Mouse (Mus musculus): ENCODE results near the gene Zscan10. TPM values are rescaled to one million over a fixed set of nuclear protein-coding genes. Genes with fewer than 3 reads are reported as not detected.

The Zscan10 gene
- polyA plus RNA-seq, 1 experiment, result 0.13 TPM

DNA sequence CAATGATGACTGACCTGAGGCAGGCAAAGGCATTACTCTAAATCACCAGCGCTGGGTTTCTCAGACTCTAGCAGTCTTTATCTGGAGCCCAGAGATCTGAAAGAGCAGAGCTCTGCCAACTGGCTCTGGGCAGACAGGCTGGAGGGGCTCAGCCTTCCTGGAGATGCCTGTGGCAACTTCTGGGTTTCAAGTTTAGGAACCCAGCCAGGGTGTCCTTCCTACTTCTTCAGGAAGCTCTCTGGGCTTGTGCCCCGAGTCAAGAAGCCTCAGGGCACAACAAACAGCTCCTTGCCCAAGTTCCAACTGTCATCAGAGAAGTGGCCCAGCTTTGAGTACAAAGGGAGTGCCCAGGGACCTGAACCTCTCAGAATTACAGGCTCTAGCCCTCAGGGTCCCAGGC lies 53.8 kb downstream of the Zscan10 start:
- DNase-seq, result no peak
- WGBS, result 47% methylated on average over 2 of the region's 2 CpGs
- H3K4me1 ChIP-seq (ENCODE audit: control insufficient read depth, insufficient read depth, low read length), result no peaks in the 10 kb centered on the region
- H3K27ac ChIP-seq (ENCODE audit: insufficient read depth, low read length), result no peak overlapping the region
- TF ChIP-seq CTCF (IDR thresholded peaks at IDR 0.05; ENCODE audit: borderline replicate concordance, insufficient read depth, low read depth, low read length) (no peak), POLR2A (IDR thresholded peaks at IDR 0.05; ENCODE audit: borderline replicate concordance, insufficient read depth, low read length) (no peak)
- H3K27me3 ChIP-seq (ENCODE audit: control insufficient read depth, insufficient read depth, low read length), result no peaks in the 10 kb centered on the region
- no peak overlapping the region for H3K4me3 ChIP-seq (replicated peaks; ENCODE audit: insufficient read depth, low read depth, low read length)

DNA sequence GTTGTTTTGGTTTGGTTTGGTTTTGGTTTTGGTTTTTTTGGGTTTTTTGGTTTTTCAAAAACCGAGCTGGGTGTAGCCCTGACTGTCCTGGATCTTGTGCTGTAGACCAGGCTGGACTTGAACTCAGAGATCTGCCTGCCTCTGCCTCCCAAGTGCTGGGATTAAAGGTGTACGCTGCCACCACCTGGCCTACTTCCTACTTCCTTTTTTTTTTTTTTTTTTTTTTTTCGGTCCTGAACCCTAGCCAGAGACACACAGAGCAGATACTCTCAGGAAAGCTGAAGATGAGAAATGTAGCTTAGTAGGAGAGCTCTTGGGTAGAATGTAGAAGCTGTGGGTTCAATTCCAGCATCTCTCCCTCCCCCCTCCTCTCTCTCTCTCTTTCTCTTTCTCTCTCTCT lies 57.8 kb downstream of the Zscan10 start:
- no peak overlapping the region for H3K4me3 ChIP-seq (replicated peaks; ENCODE audit: insufficient read depth, low read depth, low read length)
- no peaks in the 10 kb centered on the region; the same call in 1 of the 2 replicates for H3K27me3 ChIP-seq (ENCODE audit: control insufficient read depth, insufficient read depth, low read length)
- H3K27ac ChIP-seq (ENCODE audit: insufficient read depth, low read length), result no peak overlapping the region
- no peak for DNase-seq
- no peak for TF ChIP-seq POLR2A (IDR thresholded peaks at IDR 0.05; ENCODE audit: borderline replicate concordance, insufficient read depth, low read length)
- no peak for TF ChIP-seq CTCF (IDR thresholded peaks at IDR 0.05; ENCODE audit: borderline replicate concordance, insufficient read depth, low read depth, low read length)
- H3K4me1 ChIP-seq (ENCODE audit: control insufficient read depth, insufficient read depth, low read length), result peaks cover 4% of the 10 kb centered on the region; the same call in 1 of the 2 replicates
- WGBS, result 84% methylated on average over 3 of the region's 3 CpGs

GRCm38 (mm10) chr17:23660117-23660875 lies 59.6 kb downstream of the Zscan10 start, which contains the start of gene Bicdl2:
Gene Bicdl2 (plus strand): TSS chr17:23660506.
- H3K4me3 ChIP-seq (replicated peaks; ENCODE audit: insufficient read depth, low read depth, low read length), result peak within 1 kb of the TSS; percentile 47

More at GRCm38 (mm10) chr17:23660117-23660875, 59.6 kb downstream of the Zscan10 start, which contains the start of gene Bicdl2:
- TF ChIP-seq CTCF (IDR thresholded peaks at IDR 0.05; ENCODE audit: borderline replicate concordance, insufficient read depth, low read depth, low read length) (peak; percentile 70; the same call in 1 of the 2 replicates), POLR2A (IDR thresholded peaks at IDR 0.05; ENCODE audit: borderline replicate concordance, insufficient read depth, low read length) (no peak)
- WGBS, result 7% methylated on average over 27 of the region's 27 CpGs
- Histone ChIP-seq H3K27me3 (ENCODE audit: control insufficient read depth, insufficient read depth, low read length) (no peaks in the 10 kb centered on the region; the same call in 1 of the 2 replicates), H3K27ac (ENCODE audit: insufficient read depth, low read length) (no peak within 1 kb of the TSS), H3K4me1 (ENCODE audit: control insufficient read depth, insufficient read depth, low read length) (peaks cover 4% of the 10 kb centered on the region; the same call in 1 of the 2 replicates)
- DNase-seq, result peak; percentile 47 to 58

Other genes starting within 250 kb of the Zscan10 start
- gene Vmn2r116, start 216.3 kb upstream of the Zscan10 start, polyA plus RNA-seq (2012; rRNA removed), result not detected in 2 replicates
- not detected in 2 replicates for gene Vmn2r117, start 121.2 kb upstream of the Zscan10 start, polyA plus RNA-seq (2012; rRNA removed)
- 9.2 and 9.5 TPM in 2 replicates for gene Zfp213, start 36.6 kb upstream of the Zscan10 start, polyA plus RNA-seq (2012; rRNA removed)
- gene Zfp13, start 1.4 kb upstream of the Zscan10 start, polyA plus RNA-seq (2012; rRNA removed), result 25.6 and 27.2 TPM in 2 replicates
- 0.23 and 0.25 TPM in 2 replicates for gene Mmp25, start 44.4 kb downstream of the Zscan10 start, polyA plus RNA-seq (2012; rRNA removed)
- gene Bicdl2, start 59.6 kb downstream of the Zscan10 start, polyA plus RNA-seq (2012; rRNA removed), result not detected in 2 replicates
- 173 and 179 TPM in 2 replicates for gene Hcfc1r1, start 72.7 kb downstream of the Zscan10 start, polyA plus RNA-seq (2012; rRNA removed)
- 16.1 and 17.1 TPM in 2 replicates for gene Thoc6, start 73.0 kb downstream of the Zscan10 start, polyA plus RNA-seq (2012; rRNA removed)
- gene Tnfrsf12a, start 76.6 kb downstream of the Zscan10 start, polyA plus RNA-seq (2012; rRNA removed), result 29.1 and 31.3 TPM in 2 replicates
- 0.11 and 0.13 TPM in 2 replicates for gene Cldn6, start 78.4 kb downstream of the Zscan10 start, polyA plus RNA-seq (2012; rRNA removed)
- gene Cldn9, start 83.2 kb downstream of the Zscan10 start, polyA plus RNA-seq (2012; rRNA removed), result 0.52 and 0.79 TPM in 2 replicates
- gene 1520401A03Rik, start 121.9 kb downstream of the Zscan10 start, polyA plus RNA-seq (2012; rRNA removed), result 0.64 and 1.1 TPM in 2 replicates
- gene Pkmyt1, start 125.5 kb downstream of the Zscan10 start, polyA plus RNA-seq (2012; rRNA removed), result 10.3 and 10.6 TPM in 2 replicates
- gene Paqr4, start 140.0 kb downstream of the Zscan10 start, polyA plus RNA-seq (2012; rRNA removed), result 92.0 and 104 TPM in 2 replicates
- 0.57 and 0.84 TPM in 2 replicates for gene Kremen2, start 145.0 kb downstream of the Zscan10 start, polyA plus RNA-seq (2012; rRNA removed)
- 341 and 366 TPM in 2 replicates for gene Flywch1, start 170.7 kb downstream of the Zscan10 start, polyA plus RNA-seq (2012; rRNA removed)
- 50.5 and 54.8 TPM in 2 replicates for gene Flywch2, start 185.2 kb downstream of the Zscan10 start, polyA plus RNA-seq (2012; rRNA removed)
- 711 and 720 TPM in 2 replicates for gene Srrm2, start 189.7 kb downstream of the Zscan10 start, polyA plus RNA-seq (2012; rRNA removed)
- gene Elob, start 228.3 kb downstream of the Zscan10 start, polyA plus RNA-seq (2012; rRNA removed), result 621 and 628 TPM in 2 replicates
- 0.25 TPM in 1 of 2 replicates, not detected in the other for gene Prss33, start 235.2 kb downstream of the Zscan10 start, polyA plus RNA-seq (2012; rRNA removed)
- gene Prss32, start 243.0 kb downstream of the Zscan10 start, polyA plus RNA-seq (2012; rRNA removed), result not detected in 2 replicates
- 1.6 and 2.3 TPM in 2 replicates for gene Prss41, start 243.3 kb downstream of the Zscan10 start, polyA plus RNA-seq (2012; rRNA removed)

All from cerebellum, adult 2 months (tissue).